Mouse (Mus musculus): Measurements from ENCODE around the gene Olfr1448. TPM values are rescaled to one million over a fixed set of nuclear protein-coding genes. Genes with fewer than 3 reads are reported as not detected.

The Olfr1448 gene
- total RNA-seq (2023; ENCODE audit: inconsistent age) = not detected in 4 replicates

DNA sequence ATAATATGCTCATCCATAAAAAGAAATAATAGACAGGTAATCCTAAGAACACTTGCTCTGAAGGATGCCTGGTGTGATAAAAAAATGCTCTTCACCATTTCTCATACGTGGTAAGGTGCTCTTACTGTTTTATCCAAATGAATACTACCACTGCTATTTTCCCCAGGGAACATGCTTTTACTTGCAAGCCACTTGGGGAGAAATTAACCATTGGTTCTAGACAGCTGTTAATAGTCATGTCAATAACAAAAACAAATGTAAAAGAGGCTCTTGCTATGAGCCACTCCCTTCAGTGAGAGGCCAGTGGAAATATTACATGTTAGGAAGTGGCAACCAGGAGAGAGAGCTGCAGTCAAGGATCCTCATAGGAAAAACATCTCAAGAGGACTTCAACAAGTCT, at the start of gene Olfr1448:
TSS of gene Olfr1448 (minus strand) at position 101 of the 400 bp plus-strand sequence.

DNA sequence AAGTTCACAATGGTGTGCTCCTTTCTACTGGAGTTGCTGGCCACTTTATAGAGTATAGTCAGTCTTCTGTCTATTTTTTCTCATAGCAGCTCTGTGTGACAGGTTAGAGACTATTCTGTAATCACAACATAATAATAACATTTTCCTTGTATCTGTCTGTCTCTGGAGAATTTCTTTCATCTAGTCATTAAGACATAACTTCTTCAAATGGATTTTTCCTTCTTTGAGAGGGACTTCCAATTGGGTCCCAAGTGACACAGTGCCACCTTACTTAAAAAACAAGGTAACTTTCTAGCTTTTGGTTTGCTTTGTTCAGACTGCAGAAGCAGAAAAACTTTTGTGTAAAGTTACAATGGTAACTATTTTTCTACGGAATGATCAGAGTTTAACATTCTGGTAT, 25.7 kb upstream of the Olfr1448 start, which contains the start of gene Olfr1450:
TSS of gene Olfr1450 (plus strand) at position 301 of the 400 bp plus-strand sequence.

DNA sequence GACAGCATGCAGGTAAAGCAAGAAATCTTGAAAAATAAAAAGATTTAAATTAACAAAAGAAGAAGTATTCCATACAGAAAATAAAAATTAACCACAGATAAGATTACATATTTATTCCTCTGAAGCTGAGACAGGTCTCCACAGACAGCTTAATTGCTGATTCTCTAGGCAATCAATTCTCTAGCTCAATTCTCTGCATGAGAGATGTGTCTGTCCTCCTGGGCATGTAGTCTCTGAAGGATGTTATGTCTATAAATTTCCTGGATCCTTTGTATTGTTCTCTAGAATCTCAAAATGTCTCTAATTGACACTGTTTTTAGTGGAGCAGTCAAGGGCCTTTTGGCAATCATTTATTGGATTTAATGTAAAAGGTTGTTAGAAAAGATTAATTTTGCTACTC, 6.3 kb upstream of the Olfr1448 start, which contains the start of gene Olfr1449:
TSS of gene Olfr1449 (plus strand) at position 301 of the 400 bp plus-strand sequence.

DNA sequence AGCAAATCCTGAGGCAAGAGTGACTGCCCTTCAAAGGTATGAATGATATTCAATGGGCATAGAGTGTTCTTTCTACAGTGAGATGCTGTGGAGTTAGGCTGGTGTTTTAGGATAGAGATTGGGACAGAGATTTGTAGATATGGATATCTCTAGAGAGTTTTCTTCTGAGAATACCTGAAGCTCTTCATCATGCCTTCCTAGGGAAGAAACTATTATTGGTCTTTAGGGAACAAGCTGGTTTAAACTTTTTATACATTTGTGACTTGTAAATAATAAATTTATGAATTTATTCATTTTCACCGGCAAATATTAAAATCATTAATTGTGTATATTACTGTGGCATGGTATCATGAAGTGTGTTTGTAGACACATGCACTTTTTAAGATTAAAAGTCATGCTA, 20.6 kb downstream of the Olfr1448 start, which contains the start of gene Olfr1447:
TSS of gene Olfr1447 (minus strand) at position 101 of the 400 bp plus-strand sequence.

DNA sequence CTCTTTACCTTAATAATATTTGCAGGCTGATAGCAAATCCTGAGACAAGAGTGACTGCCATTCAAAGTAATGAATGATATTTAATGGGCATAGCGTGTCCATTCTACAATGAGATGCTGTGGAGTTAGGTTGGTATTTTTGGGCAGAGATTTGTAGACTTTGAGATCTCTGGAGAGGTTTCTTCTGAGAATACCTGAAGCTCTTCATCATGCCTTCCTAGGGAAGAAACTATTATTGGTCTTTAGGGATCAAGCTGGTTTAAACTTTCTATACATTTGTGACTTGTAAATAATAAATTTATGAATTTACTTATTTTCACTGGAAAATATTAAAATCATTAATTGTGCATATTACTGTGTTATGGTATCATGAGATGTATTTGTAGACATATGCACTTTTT, 30.8 kb downstream of the Olfr1448 start, which contains the start of gene Olfr1446:
TSS of gene Olfr1446 (minus strand) at position 101 of the 400 bp plus-strand sequence.

DNA sequence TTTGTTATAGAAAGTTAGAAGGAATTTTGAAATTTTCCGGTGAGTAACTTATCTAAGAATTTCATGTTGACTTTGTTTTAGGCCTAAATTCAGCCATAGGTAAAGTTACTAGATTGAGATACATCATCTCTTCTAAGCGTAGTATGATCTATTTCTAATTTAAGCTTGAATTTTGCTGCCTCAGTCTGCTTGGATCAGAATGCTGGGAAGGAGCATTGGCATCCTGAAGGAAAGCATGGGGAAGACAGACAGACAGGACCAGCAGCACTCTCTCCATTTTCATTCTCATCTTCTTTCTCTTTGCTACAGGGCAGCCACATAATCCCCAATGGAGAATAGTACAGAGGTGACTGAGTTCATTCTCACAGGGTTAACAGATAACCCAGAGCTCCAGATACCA, 40.7 kb downstream of the Olfr1448 start, which contains the start of gene Olfr1445:
TSS of gene Olfr1445 (plus strand) at position 301 of the 400 bp plus-strand sequence.

Other genes starting within 250 kb of the Olfr1448 start
- not detected in 4 replicates for gene Olfr1443, start 246.3 kb downstream of the Olfr1448 start, total RNA-seq (2023; ENCODE audit: inconsistent age)
- not detected in 4 replicates for gene Keg1, start 228.6 kb downstream of the Olfr1448 start, total RNA-seq (2023; ENCODE audit: inconsistent age)
- 3.6 to 5.9 TPM (median 4.2 TPM) in 4 replicates for gene Cntf, start 158.8 kb downstream of the Olfr1448 start, total RNA-seq (2023; ENCODE audit: inconsistent age)
- gene Zfp91, start 128.3 kb downstream of the Olfr1448 start, total RNA-seq (2023; ENCODE audit: inconsistent age) = 85.2 to 90.8 TPM (median 88.5 TPM) in 4 replicates
- 81.9 to 88.1 TPM (median 84.2 TPM) in 4 replicates for gene Lpxn, start 128.2 kb downstream of the Olfr1448 start, total RNA-seq (2023; ENCODE audit: inconsistent age)
- gene Gm5244, start 77.7 kb downstream of the Olfr1448 start, total RNA-seq (2023; ENCODE audit: inconsistent age) = 2.7 to 5.5 TPM (median 4.1 TPM) in 4 replicates
- 0.61 to 1.3 TPM (median 0.63 TPM) in 4 replicates for gene Olfr1444, start 67.1 kb downstream of the Olfr1448 start, total RNA-seq (2023; ENCODE audit: inconsistent age)
- not detected in 4 replicates for gene Olfr1445, start 40.6 kb downstream of the Olfr1448 start, total RNA-seq (2023; ENCODE audit: inconsistent age)
- gene Olfr1446, start 30.9 kb downstream of the Olfr1448 start, total RNA-seq (2023; ENCODE audit: inconsistent age) = not detected in 4 replicates
- not detected in 4 replicates for gene Olfr1447, start 20.7 kb downstream of the Olfr1448 start, total RNA-seq (2023; ENCODE audit: inconsistent age)
- not detected in 4 replicates for gene Olfr1449, start 6.4 kb upstream of the Olfr1448 start, total RNA-seq (2023; ENCODE audit: inconsistent age)
- not detected in 4 replicates for gene Olfr1450, start 25.8 kb upstream of the Olfr1448 start, total RNA-seq (2023; ENCODE audit: inconsistent age)
- not detected in 4 replicates for gene Olfr1451, start 70.6 kb upstream of the Olfr1448 start, total RNA-seq (2023; ENCODE audit: inconsistent age)
- not detected in 4 replicates for gene Olfr1453, start 103.9 kb upstream of the Olfr1448 start, total RNA-seq (2023; ENCODE audit: inconsistent age)
- not detected in 4 replicates for gene Olfr1454, start 136.2 kb upstream of the Olfr1448 start, total RNA-seq (2023; ENCODE audit: inconsistent age)
- gene Olfr1457, start 173.5 kb upstream of the Olfr1448 start, total RNA-seq (2023; ENCODE audit: inconsistent age) = not detected in 4 replicates
- gene Olfr1458, start 182.4 kb upstream of the Olfr1448 start, total RNA-seq (2023; ENCODE audit: inconsistent age) = not detected in 4 replicates
- gene Olfr1459, start 225.1 kb upstream of the Olfr1448 start, total RNA-seq (2023; ENCODE audit: inconsistent age) = 0.09 TPM in 2 of 4 replicates, not detected in the others
- gene Olfr1461, start 238.6 kb upstream of the Olfr1448 start, total RNA-seq (2023; ENCODE audit: inconsistent age) = not detected in 4 replicates